ENCODE assay signal across 18 mouse cellular contexts in the genomic region with DNA sequence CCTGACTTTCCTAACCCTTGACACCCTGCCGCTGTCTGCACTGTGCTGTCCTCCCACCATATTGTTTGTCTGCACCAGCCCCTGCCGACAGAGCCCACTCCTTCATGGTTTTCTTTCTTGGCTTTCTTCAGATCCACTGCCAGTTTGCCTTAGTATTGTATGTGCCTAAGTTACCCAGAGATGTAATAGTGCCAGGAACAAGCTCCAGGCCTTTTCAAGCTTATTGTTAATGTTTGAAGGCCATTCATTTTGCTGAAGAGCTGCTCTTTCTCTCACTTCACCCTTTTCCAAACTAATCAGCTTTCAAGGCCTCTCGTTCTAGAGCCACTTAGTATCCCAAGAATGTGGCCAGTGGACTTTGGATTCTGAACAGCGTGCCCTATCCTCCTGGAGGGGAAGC. TPM values are rescaled to one million over a fixed set of nuclear protein-coding genes. Genes with fewer than 3 reads are reported as not detected.
"Had no signal": no experiment of that assay in that cellular context is flagged by ENCODE, and none has a peak within 500 bp of the region (broad histone marks: within the 10 kb centered on the region; RNA-seq: fewer than 3 reads in every experiment).

No protein-coding gene starts in this region.

- H3K4me3 ChIP-seq: limb, embryonic 12.5 days; liver, embryonic 13.5 days; megakaryocyte, embryonic 14.5 days; midbrain, embryonic 13.5 days; neural tube, embryonic 12.5 days had no signal

- H3K9ac ChIP-seq: limb, embryonic 12.5 days; liver, embryonic 13.5 days; liver, postnatal 0 days; midbrain, embryonic 13.5 days; neural tube, embryonic 12.5 days had no signal

- DNase-seq: liver; liver, embryonic 13.5 days; liver, postnatal 0 days; thymus, postnatal 4 days had no signal

- H3K27ac ChIP-seq: limb, embryonic 12.5 days; liver, embryonic 13.5 days; macrophage; midbrain, embryonic 13.5 days; neural tube, embryonic 12.5 days; stomach, postnatal 0 days had no signal

- H3K4me1 ChIP-seq: liver, embryonic 13.5 days; megakaryocyte, embryonic 14.5 days; neural tube, embryonic 12.5 days had no signal

- ATAC-seq: intestine, embryonic 16.5 days; liver, postnatal 0 days; midbrain, embryonic 13.5 days had no signal

- H3K27me3 ChIP-seq: limb, embryonic 12.5 days; liver, embryonic 13.5 days; midbrain, embryonic 13.5 days; neural tube, embryonic 12.5 days had no signal

- H3K36me3 ChIP-seq: limb, embryonic 12.5 days; liver, embryonic 13.5 days; midbrain, embryonic 13.5 days; neural tube, embryonic 12.5 days had no signal

- H3K9me3 ChIP-seq: limb, embryonic 12.5 days; liver, embryonic 13.5 days; midbrain, embryonic 13.5 days; neural tube, embryonic 12.5 days had no signal

- H3K4me2 ChIP-seq: limb, embryonic 12.5 days; liver, embryonic 13.5 days; midbrain, embryonic 13.5 days; neural tube, embryonic 12.5 days had no signal

RNA-seq across cellular contexts. Expression of a gene that starts 27.8 kb away (rescaled TPM):
- total RNA-seq: monocyte, adult 5-6 weeks; neutrophil, adult 5-6 weeks had no signal
- polyA plus RNA-seq: limb, embryonic 12.5 days; liver, embryonic 13.5 days; liver, postnatal 0 days; macrophage; midbrain, embryonic 13.5 days; neural tube, embryonic 12.5 days; stomach, postnatal 0 days had no signal

RNA-seq across cellular contexts. Expression of a gene that starts 46.8 kb away (rescaled TPM):
- total RNA-seq: layer of hippocampus, adult 18-20 months; layer of hippocampus, postnatal 10 days; left cerebral cortex, postnatal 36 days; monocyte, adult 5-6 weeks; neutrophil, adult 5-6 weeks had no signal
- polyA plus RNA-seq: intestine, embryonic 16.5 days; kidney, embryonic 16.5 days; limb, embryonic 12.5 days; liver, embryonic 13.5 days; liver, postnatal 0 days; lung, embryonic 16.5 days; macrophage; midbrain, embryonic 13.5 days; neural tube, embryonic 12.5 days; stomach, postnatal 0 days had no signal
